Mouse (Mus musculus) layer of hippocampus, adult 9-11 months (tissue): ENCODE results near the gene Poln.
A peak's percentile ranks its signal among the peaks of the same experiment; 100 is the strongest.

Experiments
- DNase-seq: peaks from one replicate; pipeline ENCODE4 v3.0.0; 2022

Gene Poln

DNA sequence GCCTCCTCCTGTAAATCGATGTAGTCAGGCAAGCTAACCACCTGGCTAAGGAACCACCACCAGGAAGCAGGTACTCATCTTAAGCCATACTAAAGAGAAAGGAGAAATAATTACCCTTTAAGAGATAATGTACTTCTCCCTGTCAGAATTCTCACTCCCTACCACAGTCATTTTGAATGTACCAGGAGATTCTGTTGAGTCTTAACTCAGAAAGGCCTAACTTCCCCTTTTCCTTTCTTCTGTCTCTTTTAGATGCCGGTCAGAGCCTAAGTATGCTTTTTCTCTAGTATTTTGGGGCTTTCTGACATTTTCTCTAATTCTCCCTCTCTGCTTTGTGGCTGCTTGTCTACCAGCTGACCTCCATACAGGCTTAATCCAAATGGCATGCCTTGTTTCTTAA lies 76.2 kb downstream of the Poln start:
- no peak for DNase-seq

DNA sequence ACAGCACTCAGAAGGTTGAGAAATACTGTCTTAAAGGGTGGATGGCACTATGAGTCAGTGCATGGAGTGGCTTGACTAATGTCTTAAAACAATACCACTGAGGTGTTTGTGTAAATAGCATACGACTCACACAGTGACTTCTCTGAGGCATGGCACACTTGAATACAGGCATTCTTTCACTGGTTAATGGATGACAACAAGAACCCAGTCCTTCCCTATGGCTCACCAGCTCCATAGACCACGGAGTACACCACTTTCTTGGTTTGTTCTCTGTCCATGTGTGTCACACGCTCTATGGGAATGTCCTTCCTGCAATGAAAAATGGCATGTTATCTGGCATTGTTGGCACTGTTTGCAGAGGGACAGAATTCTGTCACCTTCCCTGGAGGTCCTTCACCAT lies 136.7 kb downstream of the Poln start:
- DNase-seq = no peak

DNA sequence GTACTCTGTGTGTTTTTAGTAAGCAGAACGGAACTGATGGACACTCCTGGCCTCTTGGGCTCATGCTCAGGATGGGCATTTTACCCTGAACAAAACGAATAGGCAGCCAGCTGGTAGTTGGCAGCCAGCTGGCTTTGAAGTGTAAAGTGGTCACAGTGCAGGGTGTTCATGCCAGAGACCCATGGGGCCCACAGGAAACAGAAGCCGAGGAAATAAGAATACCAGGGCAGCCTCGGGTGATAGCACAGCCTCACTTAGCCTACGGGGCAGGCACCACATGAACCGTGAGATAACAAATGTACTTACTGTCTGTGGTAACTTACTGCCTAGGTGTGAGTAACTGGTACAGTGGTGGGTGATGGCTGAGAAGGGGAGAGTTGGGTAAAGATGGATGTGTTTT lies 138.2 kb downstream of the Poln start:
- DNase-seq = no peak

DNA sequence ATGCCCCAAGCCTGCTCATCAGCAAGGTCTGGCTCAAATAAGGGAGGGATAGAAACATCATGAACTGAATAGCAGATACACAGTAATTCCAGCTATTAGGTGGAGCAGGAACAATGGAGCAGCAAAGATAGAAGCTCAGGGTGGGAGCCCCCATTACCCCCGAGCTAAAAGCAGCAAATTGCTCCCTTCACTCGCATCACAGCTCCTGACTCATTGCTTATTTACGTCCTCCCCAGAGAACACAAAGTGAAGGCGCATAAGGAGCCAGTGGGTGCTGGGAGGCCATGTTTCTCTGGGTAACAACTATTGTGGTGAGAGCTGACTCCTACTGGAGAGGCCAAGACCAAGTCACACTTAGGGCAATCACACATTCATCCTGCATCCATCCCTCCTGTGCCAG lies 139.1 kb downstream of the Poln start:
- no peak for DNase-seq

DNA sequence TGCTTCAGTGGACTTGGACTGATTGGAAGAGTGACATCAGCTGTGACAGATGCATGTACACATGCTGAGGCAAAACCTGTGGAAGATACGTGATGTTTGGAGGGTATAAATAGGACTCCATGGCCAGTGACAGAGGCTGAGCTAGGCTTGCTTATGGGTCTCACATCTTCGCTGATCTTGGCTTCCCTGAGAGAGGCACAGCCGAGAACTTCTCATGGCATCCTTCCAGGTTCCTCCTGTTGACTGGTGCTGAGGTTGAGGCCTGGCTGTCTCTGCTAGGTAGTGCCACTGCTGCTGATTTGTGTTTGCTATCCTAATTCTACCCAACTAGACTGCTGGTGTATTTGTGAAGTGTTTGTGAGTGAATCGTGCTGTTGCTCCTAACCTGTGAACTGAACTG lies 150.3 kb downstream of the Poln start:
- DNase-seq = no peak

DNA sequence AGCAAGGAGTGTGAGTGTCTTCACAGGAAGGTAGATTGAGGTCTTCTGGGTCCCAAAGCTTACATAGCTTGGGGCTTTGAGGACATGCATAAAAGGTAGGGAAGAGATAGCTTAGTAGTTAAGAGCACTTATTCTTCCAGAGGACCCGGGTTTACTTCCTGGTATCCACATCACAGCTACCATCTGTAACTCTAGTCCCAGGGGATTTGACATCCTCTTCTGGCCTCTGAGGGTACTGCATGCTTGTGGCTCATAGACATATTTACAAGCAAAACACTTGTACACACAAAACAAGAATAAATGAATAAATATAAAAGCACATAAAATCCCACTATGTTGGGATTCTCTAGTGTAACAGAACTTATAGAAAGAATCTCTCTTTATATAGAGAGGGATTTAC lies 154.6 kb downstream of the Poln start:
- DNase-seq = no peak

DNA sequence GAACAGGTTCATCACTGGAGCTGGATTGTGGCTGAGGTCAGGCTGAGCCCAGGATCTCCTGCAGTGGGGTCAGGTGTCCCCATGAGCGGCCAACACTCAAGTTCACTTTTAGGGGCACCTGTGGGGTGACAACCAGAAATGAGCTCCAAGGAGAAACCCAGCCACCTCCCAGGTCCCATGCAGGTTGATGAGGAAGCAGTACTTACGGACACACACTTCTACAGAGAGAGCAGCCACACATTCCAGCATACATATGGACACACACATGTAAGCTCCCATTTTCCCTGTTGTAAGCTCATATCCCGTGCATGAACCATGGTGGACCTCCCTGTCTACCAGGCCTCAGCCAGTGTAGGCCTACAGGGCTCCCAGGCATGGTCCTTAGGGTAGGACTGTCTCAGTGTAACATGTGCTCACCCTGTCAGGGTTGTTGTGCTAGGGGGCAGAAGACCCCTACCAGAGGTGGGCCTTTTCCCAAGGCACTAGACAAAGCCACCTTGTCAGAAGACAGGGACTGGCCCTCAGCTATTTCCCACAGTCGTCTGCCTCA lies 161.8 kb downstream of the Poln start:
- no peak for DNase-seq

DNA sequence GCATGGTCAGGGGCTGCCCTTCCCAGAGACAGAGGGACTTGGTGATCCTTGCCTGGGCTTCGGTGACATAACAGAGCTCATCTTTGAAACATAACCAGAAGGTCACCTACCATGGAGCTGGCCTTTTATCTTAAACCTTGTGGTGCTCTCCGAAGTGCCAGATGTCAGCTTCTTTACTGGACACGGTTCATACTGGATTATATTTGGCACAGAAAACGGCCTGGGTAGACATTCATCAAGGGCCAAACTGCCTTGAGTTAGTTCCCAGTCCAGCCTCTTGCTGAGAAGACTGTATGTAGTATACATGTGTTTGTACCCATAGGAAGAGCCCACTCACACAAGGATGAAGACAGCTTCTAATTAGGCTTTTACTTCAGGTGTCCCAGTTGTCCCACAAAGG lies 162.4 kb downstream of the Poln start:
- no peak for DNase-seq

DNA sequence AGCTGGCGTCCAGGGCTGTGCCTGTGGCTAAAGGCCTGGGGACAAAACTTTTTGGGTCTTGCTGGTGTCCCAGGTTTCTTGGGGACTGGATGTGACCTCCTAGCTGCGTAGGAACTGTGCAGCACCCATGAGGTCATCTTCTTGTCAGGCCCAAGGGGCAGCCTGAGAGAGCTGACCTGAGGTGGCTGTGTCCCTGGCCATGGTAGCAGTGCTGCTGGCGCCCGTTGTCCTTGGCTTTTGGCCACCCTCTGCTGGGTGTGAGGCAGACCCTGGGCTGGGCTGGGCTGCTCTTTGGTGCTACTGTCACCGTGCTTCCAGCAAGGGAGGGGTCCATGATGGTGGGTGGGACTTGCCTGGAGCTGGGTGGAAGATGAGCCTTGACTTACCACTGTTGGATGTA lies 164.6 kb downstream of the Poln start:
- no peak for DNase-seq

DNA sequence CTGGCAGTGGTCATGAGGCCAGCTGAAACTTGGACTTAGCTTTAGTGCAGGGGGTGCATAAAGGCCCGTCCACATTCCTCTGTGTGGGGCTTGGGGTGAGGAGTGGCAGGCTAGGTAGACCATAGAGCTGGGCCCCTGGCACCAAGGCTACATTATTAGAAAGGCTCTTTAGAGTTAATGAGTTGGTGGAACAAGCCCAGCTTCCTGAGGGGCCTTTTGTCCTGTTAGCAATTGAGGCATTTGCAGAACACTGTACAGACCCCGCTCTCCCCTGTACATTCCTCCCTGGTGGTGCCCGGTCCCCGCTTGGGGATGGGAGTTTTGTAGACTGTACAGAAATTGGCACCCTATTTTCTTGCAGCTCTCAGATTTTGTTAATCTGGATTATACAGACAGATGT lies 166.6 kb downstream of the Poln start:
- DNase-seq = no peak

DNA sequence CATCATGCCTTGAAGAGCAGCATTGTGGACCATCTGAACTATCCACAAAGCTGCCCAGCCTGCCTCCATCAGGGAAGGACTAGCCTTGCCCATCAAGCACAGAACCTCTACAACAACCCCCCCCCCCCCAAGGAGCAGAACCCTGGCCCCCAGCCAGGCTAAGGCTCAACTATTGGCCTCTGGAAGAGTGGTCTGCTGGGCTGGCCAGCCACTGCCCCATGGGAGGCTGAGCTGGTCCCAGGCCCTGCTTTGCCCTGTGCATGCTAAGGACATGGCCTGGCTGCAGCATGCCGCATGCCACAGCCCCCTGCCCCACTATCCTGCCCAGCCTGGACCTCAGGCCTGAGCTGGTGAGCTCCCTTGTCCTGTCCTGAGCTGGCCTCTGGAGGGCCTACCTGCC lies 167.8 kb downstream of the Poln start:
- no peak for DNase-seq

DNA sequence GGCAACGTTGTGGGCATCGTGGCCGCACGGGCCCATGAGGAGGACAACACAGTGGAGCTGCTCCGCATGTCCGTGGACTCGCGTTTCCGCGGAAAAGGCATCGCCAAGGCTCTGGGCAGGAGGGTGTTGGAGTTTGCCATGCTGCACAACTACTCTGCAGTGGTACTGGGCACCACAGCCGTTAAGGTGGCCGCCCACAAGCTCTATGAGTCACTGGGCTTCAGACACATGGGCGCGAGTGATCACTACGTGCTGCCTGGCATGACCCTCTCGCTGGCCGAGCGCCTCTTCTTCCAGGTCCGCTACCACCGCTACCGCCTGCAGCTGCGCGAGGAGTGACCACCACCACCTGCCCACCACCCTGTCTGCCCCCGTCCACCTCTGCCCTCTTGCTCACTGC lies 168.4 kb downstream of the Poln start:
- DNase-seq = no peak

DNA sequence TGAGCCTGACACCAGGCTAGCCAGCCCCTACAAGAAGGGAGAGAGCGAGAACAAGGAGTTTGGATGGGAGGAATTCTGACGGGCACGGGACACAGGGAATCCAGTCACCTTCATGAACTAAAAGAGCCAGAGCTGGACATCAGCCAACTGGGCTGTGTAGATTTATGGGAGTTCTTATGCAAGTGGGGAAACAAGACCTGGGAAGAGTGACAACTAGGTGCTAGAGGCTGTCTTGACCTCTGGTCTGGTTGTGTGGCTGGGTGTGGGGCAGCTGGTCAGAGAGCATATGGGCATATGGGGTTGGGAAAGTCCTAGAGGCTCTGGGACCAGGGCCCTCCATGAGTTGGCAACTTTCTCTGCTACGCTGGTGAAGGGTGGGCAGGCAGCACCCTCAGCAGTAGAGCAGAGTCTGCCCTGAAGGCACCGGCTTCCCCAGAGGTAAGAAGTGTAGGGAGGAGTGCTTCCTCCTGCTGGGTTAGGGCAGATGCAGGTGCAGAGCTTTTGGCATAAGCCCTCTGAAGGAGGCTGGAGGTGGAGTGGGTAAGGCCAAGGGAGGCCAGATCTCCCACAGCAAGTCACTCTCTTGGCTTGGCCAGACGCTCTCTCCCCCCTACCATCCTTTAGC lies 169.7 kb downstream of the Poln start:
- no peak for DNase-seq

DNA sequence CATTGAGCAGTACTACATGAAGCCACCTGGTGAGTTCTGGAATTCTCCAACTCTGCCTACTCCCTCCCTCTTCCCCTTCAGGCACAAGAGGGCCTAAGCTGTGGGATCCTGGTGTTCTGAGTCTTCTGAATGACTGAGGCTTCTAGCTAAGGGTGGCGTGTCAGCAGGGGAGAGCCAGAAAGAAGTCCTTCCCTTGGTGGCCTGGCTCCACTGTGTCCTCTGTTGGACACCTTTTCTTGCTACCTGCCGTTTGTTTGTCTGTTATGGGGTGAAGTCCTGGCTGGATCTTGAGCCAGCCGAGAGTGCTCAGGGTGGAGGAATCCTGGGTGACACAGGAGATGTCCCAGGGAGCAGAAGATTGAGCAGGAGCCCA lies 170.8 kb downstream of the Poln start:
- no peak for DNase-seq

DNA sequence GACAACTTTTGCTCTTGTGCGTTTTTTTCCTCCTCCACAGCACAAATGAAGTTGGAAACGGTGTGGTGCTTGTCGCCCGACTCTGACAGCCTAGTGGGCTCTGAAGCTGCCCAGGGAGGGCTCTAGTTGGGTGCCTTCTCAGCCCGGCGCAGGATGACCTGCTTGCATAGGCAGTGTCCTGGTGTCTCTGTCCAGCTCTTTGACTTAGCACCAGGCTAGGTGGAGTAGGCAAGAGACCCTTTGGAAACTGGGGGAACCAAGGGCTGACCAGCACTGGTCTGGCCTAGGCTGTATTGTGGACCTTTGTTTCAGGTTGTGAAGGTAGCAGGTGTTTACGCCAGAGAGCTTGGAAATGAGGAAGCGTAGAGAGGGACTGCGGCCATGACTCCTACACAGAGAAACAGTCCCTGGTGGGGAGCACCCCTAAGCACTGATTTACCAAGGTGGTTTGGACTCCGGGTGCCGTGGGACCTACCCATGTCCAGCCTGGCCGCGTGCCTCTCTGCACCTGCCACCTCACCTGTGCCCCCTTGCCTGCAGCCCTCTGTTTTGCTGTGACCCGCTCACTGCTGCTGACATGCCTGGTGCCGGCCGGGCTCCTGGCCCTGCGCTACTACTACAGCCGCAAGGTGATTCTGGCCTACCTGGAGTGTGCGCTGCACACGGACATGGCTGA lies 171.3 kb downstream of the Poln start:
- DNase-seq = no peak

DNA sequence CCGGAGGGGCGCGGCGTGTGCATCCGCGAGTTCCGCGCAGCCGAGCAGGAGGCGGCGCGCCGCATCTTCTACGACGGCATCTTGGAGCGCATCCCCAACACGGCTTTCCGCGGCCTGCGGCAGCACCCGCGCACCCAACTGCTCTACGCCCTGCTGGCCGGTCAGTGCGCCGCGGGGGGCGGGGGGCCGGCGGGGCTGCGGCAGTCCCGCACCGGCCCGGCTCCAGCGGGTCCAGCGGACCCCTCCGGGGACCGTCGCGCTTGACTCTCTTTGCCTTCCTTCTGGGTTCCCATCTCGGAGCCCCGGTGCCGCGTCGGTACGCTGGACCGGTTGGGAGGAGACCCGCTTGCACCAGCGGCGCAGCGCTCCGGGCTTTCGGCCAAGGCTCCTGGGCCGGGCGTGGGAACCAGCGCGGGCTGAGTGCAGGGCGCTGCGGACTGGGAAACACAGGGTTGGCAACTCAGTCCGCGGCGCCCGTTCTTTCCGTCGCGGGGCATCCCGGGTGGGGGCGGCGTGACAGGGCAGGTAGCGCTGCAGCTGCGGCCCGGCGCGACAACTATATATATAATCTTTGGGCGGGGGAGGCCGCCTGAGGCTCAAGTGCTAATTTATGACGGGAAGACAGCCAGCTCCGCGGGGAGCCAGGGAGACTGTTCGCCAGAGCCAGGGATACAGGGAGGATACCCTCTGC lies 172.1 kb downstream of the Poln start:
- peak; percentile 62 for DNase-seq

DNA sequence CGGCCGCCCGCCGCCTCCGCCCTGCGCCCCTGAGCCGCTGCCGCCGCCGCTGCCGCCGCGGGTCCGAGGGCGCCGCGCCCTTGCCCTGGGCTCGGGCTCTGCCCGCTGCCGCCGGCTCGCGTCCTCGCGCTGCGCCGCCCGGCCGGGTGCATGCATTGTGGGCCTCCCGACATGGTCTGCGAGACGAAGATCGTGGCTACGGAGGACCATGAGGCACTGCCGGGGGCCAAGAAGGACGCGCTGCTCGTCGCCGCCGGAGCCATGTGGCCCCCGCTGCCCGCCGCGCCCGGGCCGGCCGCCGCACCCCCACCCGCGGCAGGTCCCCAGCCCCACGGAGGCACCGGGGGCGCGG lies 172.6 kb downstream of the Poln start:
- no peak for DNase-seq

DNA sequence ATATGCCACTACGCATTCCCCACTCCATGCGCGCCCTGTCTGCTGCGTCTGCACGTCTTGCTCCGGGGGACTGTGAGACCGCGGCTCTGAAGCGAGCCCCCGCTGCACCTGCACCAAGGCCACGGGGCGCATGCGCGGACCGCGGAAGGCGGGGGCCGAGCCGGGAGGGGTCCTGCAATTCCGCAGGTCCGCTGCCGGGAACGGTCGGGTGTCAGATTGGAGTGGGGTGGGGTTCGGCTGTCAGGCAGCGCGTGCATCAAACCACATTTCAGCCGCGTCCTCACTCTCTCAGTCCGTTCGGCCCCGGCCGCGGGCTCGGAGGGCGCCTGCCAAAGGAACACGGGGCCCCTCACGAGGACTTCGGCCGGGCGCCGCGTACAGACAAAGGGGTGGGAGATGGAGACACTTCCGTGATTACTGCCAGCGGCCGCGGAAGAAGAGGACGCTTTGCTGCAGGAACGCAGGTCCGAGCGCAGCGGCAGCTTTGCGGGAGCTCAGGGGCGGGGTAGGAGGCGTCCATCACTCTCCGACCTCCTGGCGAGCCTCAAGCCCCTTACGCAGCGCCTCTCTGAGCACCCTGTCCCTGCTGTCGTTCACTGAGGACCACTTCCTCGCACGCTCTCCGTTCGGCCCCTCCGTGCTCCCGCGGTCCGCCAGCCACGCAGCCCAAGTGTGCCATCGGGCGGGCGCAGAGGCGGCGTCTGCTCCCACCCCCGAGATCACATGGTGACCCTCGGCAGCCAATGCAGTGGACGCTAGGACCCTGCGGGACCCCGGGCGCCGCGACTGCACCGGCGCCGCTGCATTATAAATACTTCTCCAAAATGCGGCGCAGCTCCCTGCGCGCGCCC lies 173.2 kb downstream of the Poln start, which contains the start of gene Nat8l:
TSS of gene Nat8l (plus strand) at position 142 of the 851 bp plus-strand sequence.
- DNase-seq = peak; percentile 91

DNA sequence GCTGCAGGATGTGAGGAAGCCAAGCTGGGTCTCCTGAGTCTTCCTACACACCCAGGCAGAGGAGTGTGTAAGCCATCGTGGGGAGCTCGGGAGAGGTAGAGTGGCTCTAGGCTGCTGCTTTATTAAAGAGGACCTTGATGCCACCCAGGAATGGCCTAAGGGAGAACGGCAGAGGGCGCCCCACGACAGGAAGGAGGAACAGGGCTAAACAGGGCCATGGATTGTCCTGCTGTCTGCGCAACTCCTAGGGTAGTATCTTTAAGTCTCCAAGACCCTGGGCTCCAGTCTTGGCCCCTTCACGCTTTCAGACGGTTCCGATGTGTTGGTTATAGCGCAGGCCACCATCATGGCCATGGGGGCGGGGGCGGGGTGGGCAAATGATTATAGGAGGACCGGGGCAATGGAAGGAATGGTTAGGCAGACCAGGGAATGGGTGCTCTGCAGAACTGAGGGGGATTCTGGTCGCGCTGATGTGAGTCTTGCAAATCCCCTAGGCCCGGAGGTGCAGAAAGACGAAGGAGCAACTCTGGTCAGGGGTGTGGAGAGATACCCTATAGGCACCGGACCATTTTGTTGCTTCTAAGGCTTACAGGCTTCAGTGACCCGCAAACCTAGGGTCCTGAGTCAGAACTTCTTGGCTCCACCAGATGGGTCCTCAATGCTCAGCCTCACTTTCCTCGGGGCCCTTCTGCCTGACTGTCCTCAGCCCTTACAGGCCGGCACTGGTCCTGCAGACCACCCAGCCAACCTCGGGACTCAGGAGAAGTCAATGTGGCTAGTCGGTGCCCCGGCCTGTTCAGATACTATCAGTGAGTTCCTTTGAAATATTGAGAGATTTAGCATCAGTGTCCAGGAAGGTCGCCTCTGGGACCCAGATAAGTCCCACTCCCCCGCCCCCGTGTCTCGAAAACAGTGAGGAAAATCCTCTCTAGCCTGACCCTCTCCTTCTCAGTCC lies 174.3 kb downstream of the Poln start:
- peak; percentile 57 for DNase-seq

DNA sequence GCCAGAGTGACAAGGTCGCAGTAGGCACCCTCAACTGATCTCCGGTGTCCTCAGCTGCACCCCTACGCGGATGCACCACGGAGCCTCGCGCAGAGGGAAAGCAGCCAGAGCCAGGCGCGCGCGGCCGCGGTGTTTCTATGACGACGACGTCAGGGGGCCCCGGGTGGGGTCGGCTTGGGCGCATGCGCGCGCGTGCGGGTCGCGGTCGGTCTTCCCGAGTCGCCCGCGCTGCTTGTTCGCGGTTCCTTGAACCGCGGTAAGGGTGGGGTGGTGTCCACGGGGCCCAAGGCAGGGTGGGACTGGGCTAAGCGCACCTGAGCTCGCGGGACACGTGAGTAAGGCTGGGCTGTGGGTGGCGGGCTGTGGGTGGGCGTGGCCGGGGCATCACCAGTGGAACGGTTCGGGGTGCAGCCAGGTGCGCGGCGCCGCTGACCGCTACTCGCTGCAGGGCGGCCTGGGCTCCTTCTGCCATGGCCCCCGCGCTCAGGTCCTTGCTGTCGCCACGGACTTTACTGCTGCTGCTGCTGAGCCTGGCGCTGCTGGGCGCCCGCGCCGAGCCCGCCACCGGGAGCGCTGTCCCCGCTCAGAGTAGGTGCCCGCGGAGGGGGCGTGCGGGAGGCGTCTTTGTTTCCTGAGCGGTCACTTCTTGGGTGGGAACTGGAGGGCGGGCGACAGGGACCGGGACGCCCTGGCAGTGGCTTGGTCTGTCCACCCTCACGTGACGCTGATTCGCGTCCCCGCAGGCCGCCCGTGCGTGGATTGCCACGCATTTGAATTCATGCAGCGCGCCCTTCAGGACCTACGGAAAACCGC lies 185.7 kb downstream of the Poln start, which contains the start of gene Gm1673:
TSS of gene Gm1673 (plus strand) at position 125 of the 813 bp plus-strand sequence.
- DNase-seq = peak; percentile 89

DNA sequence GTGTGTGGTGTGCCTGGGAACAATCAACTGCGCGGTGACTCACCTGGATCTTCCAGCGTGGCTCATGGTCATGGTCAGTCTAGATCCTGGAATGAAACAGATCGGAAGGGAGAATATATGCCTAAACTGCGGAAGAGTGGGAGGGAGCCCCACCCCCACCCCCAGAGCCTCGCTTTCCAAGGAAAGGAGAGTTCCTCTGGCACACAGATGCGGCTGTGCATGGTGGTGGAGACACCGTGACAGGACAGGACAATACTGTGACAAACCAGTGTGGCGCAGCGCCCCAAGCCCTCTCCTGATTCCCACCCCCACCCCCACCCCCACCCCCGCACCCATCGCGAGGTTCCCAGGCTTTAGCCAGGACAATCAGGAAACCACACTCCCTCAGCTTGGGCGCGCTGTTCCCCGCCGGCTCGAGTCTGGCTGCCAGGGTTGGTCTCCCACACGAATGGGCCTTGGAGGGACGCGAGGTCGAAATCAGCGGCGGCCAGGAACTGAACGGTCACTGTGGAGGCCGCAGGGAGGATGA lies 186.5 kb downstream of the Poln start:
- DNase-seq = no peak
